Mouse (Mus musculus) forebrain, embryonic 16.5 days (tissue): Measurements from ENCODE around the gene Pigx. TPM values are rescaled to one million over a fixed set of nuclear protein-coding genes. Genes with fewer than 3 reads are reported as not detected.

Source experiments
- ATAC-seq: fragments of 200-750 bp; cut with Nextera tagmentation; 2 replicates; pipeline ENCODE4 v1.8.0; 2017; ENCODE audit warnings: mild to moderate bottlenecking, moderate library complexity
- H3K27ac ChIP-seq: fragments of 300-500 bp; sonication (generic); 2 replicates; pipeline ENCODE4 v1.5.1; 2014; ENCODE audit warnings: low read length, control low read depth
- H3K27me3 ChIP-seq: fragments of 300-500 bp; sonication (generic); replicated peaks from 2 replicates; pipeline ENCODE4 v1.6.1; 2014; ENCODE audit warnings: low read length; ENCODE audit not compliant: control insufficient read depth, insufficient read depth
- H3K36me3 ChIP-seq: fragments of 300-500 bp; sonication (generic); 2 replicates; pipeline ENCODE4 v1.6.1; 2014; ENCODE audit not compliant: control insufficient read depth, insufficient read depth
- H3K4me1 ChIP-seq: fragments of 300-500 bp; sonication (generic); replicated peaks from 2 replicates; pipeline ENCODE4 v1.6.1; 2014; ENCODE audit warnings: low read length; ENCODE audit not compliant: control insufficient read depth, insufficient read depth
- H3K4me2 ChIP-seq: fragments of 300-500 bp; sonication (generic); 2 replicates; pipeline ENCODE4 v1.6.1; 2014; ENCODE audit warnings: mild to moderate bottlenecking, low read length, control low read depth
- H3K4me3 ChIP-seq: fragments of 300-500 bp; sonication (generic); replicated peaks from 2 replicates; pipeline ENCODE4 v1.5.1; 2014; ENCODE audit warnings: mild to moderate bottlenecking, low read length, control low read depth
- H3K9ac ChIP-seq: fragments of 300-500 bp; sonication (generic); replicated peaks from 2 replicates; pipeline ENCODE4 v1.6.1; 2014; ENCODE audit warnings: low read depth, low read length, control low read depth
- H3K9me3 ChIP-seq: fragments of 300-500 bp; sonication (generic); 2 replicates; pipeline ENCODE4 v1.6.1; 2016; ENCODE audit warnings: low read length; ENCODE audit not compliant: control insufficient read depth
- WGBS: fragments of 180-500 bp; shearing (Covaris S2); extraction: QIAGEN DNeasy Blood & Tissue Kit; methylation state at CpG from one replicate; pipeline ENCODE4 v1.1.7; 2014; 5-methylcytosine and 5-hydroxymethylcytosine counted together
- polyA plus RNA-seq: library from polyadenylated mRNA; unstranded; fragments of >200 nt; fragmentation: Nextera tagmentation; extraction: Ambion mirVana; gene quantifications from 2 replicates; pipeline ENCODE4 v1.2.1, GENCODE M21; 2015

The Pigx gene
- polyA plus RNA-seq, 1 experiment from 2014 or later: 122 TPM

DNA sequence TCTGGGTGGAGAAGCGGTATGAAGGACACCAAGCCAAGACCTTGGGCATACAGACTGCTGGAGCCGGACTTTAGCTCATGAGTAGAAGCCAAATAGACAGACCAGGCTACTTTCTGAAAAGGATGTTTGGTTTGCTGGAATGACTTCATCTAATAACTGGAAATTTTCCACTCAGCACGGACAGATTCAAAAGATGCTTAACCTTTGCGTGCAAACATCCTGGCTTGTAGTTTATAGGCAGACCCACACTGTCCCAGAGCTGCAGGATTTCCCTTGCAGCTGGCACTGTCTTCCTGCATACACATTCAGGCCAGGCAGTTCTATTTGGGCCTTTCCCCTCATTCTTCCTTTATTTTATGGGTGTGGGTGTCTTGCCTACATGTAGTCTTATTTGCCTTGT lies 27.5 kb upstream of the Pigx start:
- Histone ChIP-seq H3K4me1 (no peaks in the 10 kb centered on the region), H3K27me3 (no peaks in the 10 kb centered on the region), H3K4me3 (no peak overlapping the region), H3K4me2 (no peak overlapping the region), H3K9me3 (no peaks in the 10 kb centered on the region), H3K9ac (no peak overlapping the region), H3K36me3 (no peaks in the 10 kb centered on the region), H3K27ac (no peak overlapping the region)
- no peak for ATAC-seq
- 93% methylated on average over 4 of the region's 4 CpGs for WGBS

DNA sequence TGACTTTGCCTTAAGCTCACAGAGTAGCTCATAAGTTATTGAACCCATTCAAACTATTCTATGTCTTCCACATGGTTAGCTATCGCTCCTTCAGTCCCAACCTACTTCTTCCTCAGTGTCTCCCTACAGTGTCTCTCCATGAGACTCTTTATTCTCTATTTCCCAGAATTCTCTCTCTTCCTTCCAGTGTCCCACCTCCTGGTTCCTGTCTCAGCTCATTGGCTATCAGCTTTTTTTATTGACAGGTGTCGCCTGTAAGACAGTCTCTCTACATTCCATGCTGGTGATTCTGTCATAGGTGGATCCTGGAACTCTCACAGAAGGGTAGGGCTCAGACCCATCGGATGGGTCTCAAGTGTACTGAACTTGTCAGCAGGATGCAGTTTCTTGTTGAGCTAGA lies 25.8 kb upstream of the Pigx start:
- H3K9me3 ChIP-seq: no peaks in the 10 kb centered on the region

DNA sequence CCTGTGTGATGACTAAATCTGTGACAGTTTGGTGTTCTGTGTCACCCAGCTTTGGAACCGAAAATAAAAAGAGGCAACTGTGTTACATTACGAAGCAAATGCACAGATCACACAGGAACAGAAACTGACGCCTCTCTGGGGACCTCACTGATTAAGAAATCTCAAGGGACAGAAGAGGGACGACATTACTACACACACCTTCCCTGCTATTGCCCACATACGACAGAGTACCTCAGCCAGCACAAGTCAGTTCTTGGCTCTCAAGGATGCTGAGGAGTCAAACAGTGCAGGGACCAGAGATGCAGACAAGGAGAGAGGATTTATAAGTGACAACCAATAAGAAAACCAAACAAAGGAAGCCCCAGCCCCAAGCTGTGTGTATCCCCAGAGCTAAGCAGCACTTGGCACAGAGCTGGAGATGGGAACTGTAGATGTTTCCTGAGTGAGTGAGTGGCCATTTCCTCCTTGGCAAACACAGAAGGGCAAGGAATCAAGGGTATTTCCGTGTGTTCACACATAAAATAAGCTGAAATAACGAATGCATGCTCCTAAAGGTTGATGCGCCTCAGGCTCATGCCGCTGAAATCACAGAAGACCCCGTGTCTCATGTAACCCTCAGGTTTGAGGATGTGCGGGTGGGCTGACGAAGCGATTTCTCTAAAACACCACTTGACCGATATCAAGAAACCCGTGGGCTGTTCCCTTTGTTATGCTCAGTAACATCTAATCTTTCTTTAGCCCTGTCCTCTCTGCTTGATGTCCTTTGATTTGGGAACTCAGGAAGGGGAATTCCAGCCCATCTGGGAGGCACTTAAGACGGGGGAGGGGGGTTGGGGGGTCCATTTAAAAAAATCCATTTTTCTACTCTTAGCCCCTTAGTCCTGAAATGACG lies 25.1 kb upstream of the Pigx start:
- no peaks in the 10 kb centered on the region for H3K4me1 ChIP-seq
- no peak overlapping the region for H3K9ac ChIP-seq
- 73% methylated on average over 17 of the region's 17 CpGs for WGBS
- ATAC-seq: no peak
- H3K27ac ChIP-seq: no peak overlapping the region
- H3K27me3 ChIP-seq: no peaks in the 10 kb centered on the region
- no peak overlapping the region for H3K4me3 ChIP-seq
- no peaks in the 10 kb centered on the region for H3K9me3 ChIP-seq
- H3K36me3 ChIP-seq: no peaks in the 10 kb centered on the region
- H3K4me2 ChIP-seq: no peak overlapping the region

More for the DNA sequence above, 25.8 kb upstream of the Pigx start:
- Histone ChIP-seq H3K9ac (no peak overlapping the region), H3K27me3 (no peaks in the 10 kb centered on the region), H3K36me3 (no peaks in the 10 kb centered on the region), H3K4me3 (no peak overlapping the region), H3K4me1 (no peaks in the 10 kb centered on the region), H3K27ac (no peak overlapping the region), H3K4me2 (no peak overlapping the region)
- 89% methylated on average over 3 of the region's 3 CpGs for WGBS
- ATAC-seq: no peak

DNA sequence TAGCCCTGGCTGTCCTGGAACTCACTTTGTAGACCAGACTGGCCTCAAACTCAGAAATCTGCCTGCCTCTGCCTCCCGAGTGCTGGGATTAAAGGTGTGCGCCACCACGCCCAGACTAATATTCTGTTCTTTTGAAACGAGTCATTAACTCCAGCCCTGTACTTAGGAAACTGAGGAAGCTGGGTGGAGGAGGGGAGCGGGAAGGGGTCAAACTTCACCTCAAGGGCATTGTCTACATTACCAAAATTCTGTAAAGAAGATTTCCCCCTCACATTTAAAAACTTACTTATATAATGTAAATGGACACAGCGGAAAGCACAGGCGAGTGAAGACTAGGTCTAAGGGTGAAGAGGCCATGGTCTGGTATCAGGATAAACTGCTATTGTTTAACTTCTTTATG lies 24.5 kb upstream of the Pigx start:
- ATAC-seq: no peak
- H3K4me2 ChIP-seq: no peak overlapping the region
- no peak overlapping the region for H3K27ac ChIP-seq
- H3K9me3 ChIP-seq: no peaks in the 10 kb centered on the region
- H3K4me3 ChIP-seq: no peak overlapping the region
- WGBS: 88% methylated on average over 7 of the region's 7 CpGs
- H3K4me1 ChIP-seq: no peaks in the 10 kb centered on the region
- no peaks in the 10 kb centered on the region for H3K27me3 ChIP-seq
- H3K9ac ChIP-seq: no peak overlapping the region
- H3K36me3 ChIP-seq: no peaks in the 10 kb centered on the region

DNA sequence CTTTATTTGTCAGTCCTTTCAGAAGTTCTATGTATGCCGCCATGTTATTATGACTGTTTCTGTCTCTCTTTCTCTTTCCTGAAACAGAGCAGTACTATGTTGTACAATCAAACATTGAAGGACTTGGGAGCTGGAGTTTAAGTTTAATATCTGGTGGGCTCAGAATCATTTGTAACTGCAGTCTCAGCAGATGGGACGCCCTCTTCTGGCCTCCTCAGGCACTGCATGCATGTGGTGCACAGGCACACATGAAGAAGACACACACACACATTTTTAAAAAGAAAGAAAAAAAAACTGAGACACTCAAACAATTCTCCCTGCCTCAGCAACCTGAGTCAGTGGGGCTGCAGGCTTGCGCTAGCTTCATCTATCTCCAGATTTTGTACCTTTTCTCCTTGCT lies 20.9 kb upstream of the Pigx start:
- ATAC-seq: no peak

DNA sequence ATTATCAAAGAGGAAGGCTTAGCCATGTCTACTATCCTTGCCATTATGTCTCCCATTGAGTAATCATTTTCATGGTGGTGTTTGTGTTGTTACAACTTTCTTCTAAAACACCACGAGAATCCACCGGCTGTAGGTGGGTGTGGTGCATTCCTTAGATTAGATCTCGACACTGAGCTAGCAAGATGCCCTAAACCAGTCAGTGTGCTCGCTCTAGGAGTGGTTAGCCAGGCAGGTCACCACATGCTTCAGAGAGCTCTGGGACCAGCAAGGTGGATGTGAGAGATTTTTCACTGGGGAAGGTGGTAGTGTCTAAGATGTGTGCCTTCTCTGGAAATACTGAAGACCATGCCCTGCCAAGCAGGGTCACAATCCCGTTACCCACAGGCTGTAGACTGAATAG lies 16.6 kb upstream of the Pigx start:
- Histone ChIP-seq H3K4me1 (no peaks in the 10 kb centered on the region), H3K9me3 (no peaks in the 10 kb centered on the region), H3K27ac (no peak overlapping the region), H3K4me3 (no peak overlapping the region), H3K27me3 (no peaks in the 10 kb centered on the region), H3K9ac (no peak overlapping the region), H3K36me3 (no peaks in the 10 kb centered on the region), H3K4me2 (no peak overlapping the region)
- ATAC-seq: no peak
- 56% methylated on average over 5 of the region's 5 CpGs for WGBS

More for the DNA sequence above, 20.9 kb upstream of the Pigx start:
- Histone ChIP-seq H3K9me3 (no peaks in the 10 kb centered on the region), H3K4me1 (no peaks in the 10 kb centered on the region), H3K9ac (no peak overlapping the region), H3K27ac (no peak overlapping the region), H3K4me3 (no peak overlapping the region), H3K27me3 (no peaks in the 10 kb centered on the region), H3K4me2 (no peak overlapping the region), H3K36me3 (no peaks in the 10 kb centered on the region)
- 79% methylated on average over 3 of the region's 3 CpGs for WGBS

DNA sequence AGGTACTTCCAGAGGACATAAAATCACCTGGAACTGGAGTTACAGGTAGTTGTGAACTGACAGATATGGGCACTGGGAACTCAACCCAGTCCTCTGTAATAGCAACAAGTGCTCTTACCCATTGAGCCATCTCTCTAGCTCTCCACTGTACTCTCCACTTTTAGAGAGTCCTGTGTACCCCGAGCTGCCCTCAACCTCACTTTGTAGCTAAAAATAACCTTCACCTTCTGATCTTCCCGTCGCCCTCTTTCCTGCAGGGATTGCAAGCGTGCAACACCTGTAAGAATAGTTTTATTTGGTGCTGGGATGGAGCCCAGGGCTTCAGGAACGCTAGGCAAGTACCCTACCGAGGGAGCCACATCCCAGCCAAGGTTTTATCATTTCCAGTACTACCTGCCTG lies 16.2 kb upstream of the Pigx start:
- 64% methylated on average over 6 of the region's 6 CpGs for WGBS
- Histone ChIP-seq H3K27ac (no peak overlapping the region), H3K36me3 (no peaks in the 10 kb centered on the region), H3K9ac (no peak overlapping the region), H3K27me3 (no peaks in the 10 kb centered on the region), H3K4me2 (no peak overlapping the region), H3K4me3 (no peak overlapping the region), H3K9me3 (no peaks in the 10 kb centered on the region), H3K4me1 (no peaks in the 10 kb centered on the region)
- ATAC-seq: no peak

DNA sequence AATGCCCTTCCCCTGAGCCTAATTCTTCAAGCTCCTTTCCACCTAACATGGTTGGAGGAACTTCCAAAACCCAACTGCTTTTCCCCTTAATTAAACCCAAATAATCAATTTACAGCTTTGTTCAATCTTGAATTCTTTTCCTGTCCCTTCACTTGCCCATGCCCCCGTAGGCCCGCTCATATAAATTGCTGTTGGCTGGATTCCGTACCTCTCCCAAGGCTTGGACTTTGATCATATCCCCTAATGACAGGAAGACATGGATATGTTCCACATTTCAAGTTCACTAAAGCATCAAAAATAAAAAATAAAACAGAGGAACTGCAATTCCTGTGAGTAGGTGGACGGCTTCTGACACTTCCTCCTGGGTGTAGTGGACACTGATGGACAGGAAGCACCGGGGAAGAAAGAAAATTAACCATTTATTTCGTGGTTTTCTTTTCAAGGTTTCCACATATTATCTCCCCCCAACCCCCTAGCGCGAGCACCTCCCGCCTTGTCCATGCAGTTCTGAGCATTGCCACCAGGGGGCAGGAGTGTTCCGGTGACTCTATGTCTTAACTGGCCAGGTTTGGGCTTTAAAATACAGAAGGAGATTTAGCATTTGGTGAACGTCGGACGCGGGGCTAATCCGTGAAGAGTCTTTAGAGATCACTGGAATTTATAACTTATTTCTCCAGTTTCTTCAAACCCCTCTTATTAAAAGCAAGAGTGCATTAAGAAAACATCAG lies 15.6 kb upstream of the Pigx start:
- peak; percentile 62 for ATAC-seq
- Histone ChIP-seq H3K9me3 (no peaks in the 10 kb centered on the region), H3K4me3 (no peak overlapping the region), H3K27ac (no peak overlapping the region), H3K4me2 (peak overlapping the region; percentile 24), H3K27me3 (no peaks in the 10 kb centered on the region), H3K4me1 (no peaks in the 10 kb centered on the region), H3K9ac (no peak overlapping the region), H3K36me3 (no peaks in the 10 kb centered on the region)
- WGBS: 10% methylated on average over 15 of the region's 15 CpGs

DNA sequence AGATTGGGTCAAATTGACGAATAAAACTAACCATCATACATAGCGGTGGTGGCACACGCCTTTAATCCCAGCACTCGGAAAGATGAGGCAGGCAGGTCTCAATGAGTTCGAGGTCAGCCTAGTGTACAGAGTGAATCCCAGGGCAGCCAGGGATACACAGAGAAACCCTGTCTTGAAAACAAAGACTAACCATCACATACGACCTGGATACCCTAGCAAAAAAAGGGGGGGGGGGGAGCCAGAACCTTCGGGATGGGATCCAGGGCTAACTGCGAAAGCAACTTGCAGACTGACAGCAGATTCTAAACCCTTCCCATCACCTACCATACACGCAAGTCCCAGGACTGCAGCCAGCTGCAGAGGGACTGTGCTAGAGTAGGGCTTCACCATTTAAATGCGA lies 14.9 kb upstream of the Pigx start:
- WGBS: 71% methylated on average over 10 of the region's 10 CpGs
- Histone ChIP-seq H3K4me3 (no peak overlapping the region), H3K9me3 (no peaks in the 10 kb centered on the region), H3K4me2 (no peak overlapping the region), H3K9ac (no peak overlapping the region), H3K27ac (no peak overlapping the region), H3K27me3 (no peaks in the 10 kb centered on the region), H3K36me3 (no peaks in the 10 kb centered on the region), H3K4me1 (no peaks in the 10 kb centered on the region)
- ATAC-seq: no peak
